Mouse (Mus musculus) naive thymus-derived CD4-positive, alpha-beta T cell, adult 2 months (primary cell): ENCODE measurements around the gene Ms4a2.

Source experiments
- DNase-seq: peaks from one replicate; pipeline ENCODE4 v3.0.0-alpha.2; 2011; ENCODE audit warnings: low read depth

The Ms4a2 gene

GRCm38 (mm10) chr19:11589205-11589604 lies 34.3 kb downstream of the Ms4a2 start:
- DNase-seq: peak; percentile 71

DNA sequence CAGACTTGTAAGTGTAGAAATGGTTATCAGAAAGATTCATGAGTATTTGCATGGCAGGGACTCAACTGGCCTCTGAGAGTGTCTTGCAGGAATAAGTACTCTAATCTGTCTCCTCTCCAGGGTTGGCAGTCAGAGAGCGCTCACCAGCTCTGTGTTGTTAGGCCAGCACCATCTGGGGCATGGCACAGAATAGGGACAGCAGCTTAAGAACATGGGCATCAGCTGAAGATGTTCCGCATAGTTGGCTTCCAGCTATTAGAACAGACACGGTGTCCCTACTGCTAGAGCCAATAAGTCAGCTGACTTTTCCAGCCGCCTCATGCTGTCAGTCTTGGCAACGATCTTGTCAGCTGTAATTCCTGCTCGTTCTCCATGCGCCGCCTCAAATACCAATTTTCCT lies 48.6 kb downstream of the Ms4a2 start:
- DNase-seq: no peak
